Mouse (Mus musculus) spleen, adult 2 months (tissue): ENCODE data around the gene Sema5a. TPM values are rescaled to one million over a fixed set of nuclear protein-coding genes. Genes with fewer than 3 reads are reported as not detected.

Experiments used
- DNase-seq, 2 experiments: peaks; one replicate each; pipeline versions ENCODE4 v3.0.0 to v3.0.0-alpha.2; 2012 to 2021; ENCODE audit warnings: low spot score in 2 of 2, low read depth in 1 of 2
- H3K27ac ChIP-seq: fragments of 200-500 bp; 2 replicates; pipeline ENCODE4 v1.5.1; 2012; ENCODE audit warnings: low read length, inconsistent platforms; ENCODE audit not compliant: insufficient read depth
- H3K27me3 ChIP-seq: fragments of 200-500 bp; 2 replicates; pipeline ENCODE4 v1.6.1; 2012; ENCODE audit warnings: mild to moderate bottlenecking, moderate library complexity, low read length, inconsistent platforms; ENCODE audit not compliant: control insufficient read depth, insufficient read depth
- H3K36me3 ChIP-seq: fragments of 200-500 bp; 2 replicates; pipeline ENCODE4 v1.6.1; 2012; ENCODE audit warnings: mild to moderate bottlenecking, low read length, inconsistent platforms; ENCODE audit not compliant: control insufficient read depth, insufficient read depth
- H3K4me1 ChIP-seq: fragments of 200-500 bp; 2 replicates; pipeline ENCODE4 v1.6.1; 2011; ENCODE audit warnings: inconsistent platforms; ENCODE audit not compliant: control insufficient read depth, insufficient read depth, insufficient read length
- H3K4me3 ChIP-seq: fragments of 200-500 bp; 2 replicates; pipeline ENCODE4 v1.5.1; 2011; ENCODE audit warnings: mild to moderate bottlenecking, inconsistent platforms; ENCODE audit not compliant: insufficient read depth, insufficient read length; ENCODE audit errors: extremely low read depth
- CTCF ChIP-seq: fragments of 200-500 bp; IDR thresholded peaks from 2 replicates; pipeline ENCODE4 v1.5.1; 2011; ENCODE audit warnings: mild to moderate bottlenecking, inconsistent platforms; ENCODE audit not compliant: insufficient read depth, insufficient read length, insufficient replicate concordance; ENCODE audit errors: extremely low read depth
- POLR2A ChIP-seq: fragments of 200-500 bp; IDR thresholded peaks from 2 replicates; pipeline ENCODE4 v1.6.1; 2011; ENCODE audit warnings: low read depth, low read length, inconsistent platforms
- WGBS: fragments of 180-500 bp; shearing (Covaris S2); methylation state at CpG from one replicate; pipeline ENCODE4 v1.1.7; 2018; 5-methylcytosine and 5-hydroxymethylcytosine counted together
- polyA plus RNA-seq: library from polyadenylated mRNA; depleted of rRNA; stranded (reverse); fragments of >200 nt; gene quantifications from 2 replicates; pipeline ENCODE4 v1.2.3, GENCODE M21; 2012

Gene Sema5a
- polyA plus RNA-seq, 1 experiment = 5.4 TPM

GRCm38 (mm10) chr15:32337810-32338209 lies 93.2 kb downstream of the Sema5a start:
- H3K4me3 ChIP-seq = no peak overlapping the region
- no peak for TF ChIP-seq POLR2A
- TF ChIP-seq CTCF = no peak
- no peaks in the 10 kb centered on the region for H3K4me1 ChIP-seq
- 85% methylated on average over 3 of the region's 3 CpGs for WGBS
- H3K27ac ChIP-seq = no peak overlapping the region
- no peaks in the 10 kb centered on the region for H3K27me3 ChIP-seq
- H3K36me3 ChIP-seq = no peaks in the 10 kb centered on the region
- DNase-seq = no peak

DNA sequence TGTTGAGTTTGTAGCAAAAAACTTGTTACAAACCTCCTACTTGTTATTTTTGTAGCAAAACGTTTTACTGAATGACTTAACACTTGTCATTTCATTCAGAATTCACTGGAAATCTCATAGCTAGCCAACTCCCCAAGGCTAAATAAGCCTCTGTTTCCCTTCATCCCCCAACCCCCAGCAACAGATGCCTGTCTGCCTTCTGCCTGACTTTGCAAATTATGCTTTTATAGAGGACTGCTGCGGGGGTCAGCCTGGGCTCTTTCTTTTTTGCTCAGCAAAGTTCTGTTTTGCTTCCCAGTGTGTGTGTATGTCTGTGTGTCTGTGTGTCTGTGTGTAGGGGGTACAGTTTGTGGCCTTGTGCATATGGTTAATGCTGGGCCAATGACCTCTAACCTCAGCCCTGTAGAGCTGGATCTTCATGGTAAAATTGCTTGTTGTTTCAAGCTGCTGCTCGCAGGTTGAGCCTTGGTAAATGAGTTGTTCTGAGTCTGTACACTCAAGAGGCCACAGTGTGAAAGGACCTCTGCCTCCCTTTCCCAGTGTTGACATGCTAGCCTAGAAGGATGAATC lies 94.2 kb downstream of the Sema5a start:
- no peak overlapping the region for H3K27ac ChIP-seq
- no peak for TF ChIP-seq POLR2A
- no peak for TF ChIP-seq CTCF
- no peaks in the 10 kb centered on the region for H3K4me1 ChIP-seq
- H3K27me3 ChIP-seq = no peaks in the 10 kb centered on the region
- 75% methylated on average over 3 of the region's 3 CpGs for WGBS
- H3K36me3 ChIP-seq = no peaks in the 10 kb centered on the region
- H3K4me3 ChIP-seq = no peak overlapping the region
- DNase-seq = no peak

- Histone ChIP-seq H3K4me3 (no peak overlapping the region), H3K27ac (no peak overlapping the region), H3K36me3 (no peaks in the 10 kb centered on the region), H3K27me3 (no peaks in the 10 kb centered on the region), H3K4me1 (no peaks in the 10 kb centered on the region)
- TF ChIP-seq POLR2A = no peak
- no peak for TF ChIP-seq CTCF
- DNase-seq = no peak
- WGBS = 72% methylated on average over 5 of the region's 5 CpGs
These were observed 94.8 kb downstream of the Sema5a start for GRCm38 (mm10) chr15:32339426-32339825.

DNA sequence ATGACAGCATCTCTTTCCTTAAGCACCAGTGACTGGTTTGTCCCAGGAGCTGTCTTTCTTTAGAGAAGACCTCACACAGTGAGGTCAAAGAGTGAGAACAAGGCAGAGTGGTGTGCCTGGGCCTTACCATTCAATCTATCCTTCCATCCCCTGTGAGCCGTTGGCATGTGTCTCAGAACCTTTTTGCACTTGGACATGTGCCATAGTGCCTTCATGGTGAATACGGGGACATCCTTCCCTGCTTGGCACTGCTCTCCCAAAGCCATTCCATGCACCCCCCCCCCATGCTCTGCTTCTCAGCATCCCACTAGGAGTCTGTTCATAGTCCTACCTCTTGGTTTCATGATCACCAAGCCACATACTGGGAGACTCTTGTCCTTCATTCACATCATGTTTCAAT lies 96.8 kb downstream of the Sema5a start:
- DNase-seq = no peak
- Histone ChIP-seq H3K27me3 (no peaks in the 10 kb centered on the region), H3K27ac (no peak overlapping the region), H3K4me3 (no peak overlapping the region), H3K4me1 (no peaks in the 10 kb centered on the region), H3K36me3 (no peaks in the 10 kb centered on the region)
- no peak for TF ChIP-seq POLR2A
- TF ChIP-seq CTCF = no peak
- 74% methylated on average over 2 of the region's 2 CpGs for WGBS

DNA sequence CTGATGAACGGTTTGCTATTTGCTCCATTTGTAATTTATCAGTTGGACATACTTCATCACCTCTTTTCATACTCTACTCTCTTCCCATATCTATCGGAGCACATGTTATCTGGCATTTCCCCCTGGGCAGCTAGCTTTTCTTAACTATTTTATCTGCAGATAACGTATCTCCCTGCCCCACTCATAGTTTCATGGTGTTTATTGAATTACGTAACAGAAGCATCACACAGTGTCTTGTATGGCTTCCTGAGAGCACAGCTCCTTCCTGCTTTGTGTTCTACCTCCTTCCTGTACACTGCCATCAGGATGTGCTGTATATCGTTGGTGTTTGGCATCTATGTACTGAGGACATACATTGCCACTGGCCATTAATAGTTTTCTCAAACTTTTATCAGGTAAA lies 98.9 kb downstream of the Sema5a start:
- Histone ChIP-seq H3K27ac (no peak overlapping the region), H3K4me1 (no peaks in the 10 kb centered on the region), H3K27me3 (no peaks in the 10 kb centered on the region), H3K4me3 (no peak overlapping the region), H3K36me3 (no peaks in the 10 kb centered on the region)
- 55% methylated on average over 5 of the region's 5 CpGs for WGBS
- no peak for TF ChIP-seq CTCF
- DNase-seq = no peak

- no peak for TF ChIP-seq CTCF
- no peak for TF ChIP-seq POLR2A
- Histone ChIP-seq H3K27ac (no peak overlapping the region), H3K36me3 (no peaks in the 10 kb centered on the region), H3K4me1 (no peaks in the 10 kb centered on the region), H3K27me3 (no peaks in the 10 kb centered on the region), H3K4me3 (no peak overlapping the region)
- DNase-seq = no peak
- WGBS = 51% methylated on average over 5 of the region's 5 CpGs
These were observed 102.7 kb downstream of the Sema5a start for GRCm38 (mm10) chr15:32347315-32347714.

GRCm38 (mm10) chr15:32349276-32349675 lies 104.7 kb downstream of the Sema5a start:
- WGBS = 85% methylated on average over 5 of the region's 5 CpGs

More at GRCm38 (mm10) chr15:32349276-32349675, 104.7 kb downstream of the Sema5a start:
- Histone ChIP-seq H3K4me1 (no peaks in the 10 kb centered on the region), H3K4me3 (no peak overlapping the region), H3K36me3 (no peaks in the 10 kb centered on the region), H3K27me3 (no peaks in the 10 kb centered on the region), H3K27ac (no peak overlapping the region)
- no peak for DNase-seq
- TF ChIP-seq POLR2A = no peak
